Mouse (Mus musculus) gastrocnemius, postnatal 4 days (tissue): ENCODE results near the gene Ctbp2. TPM values are rescaled to one million over a fixed set of nuclear protein-coding genes. Genes with fewer than 3 reads are reported as not detected.
"Not testable (repeated sequence)": the region's sequence is repeated elsewhere in the genome, so short reads cannot be mapped to it uniquely, and the experiment has no call there.

Experiments
- DNase-seq, 2 experiments: peaks; one replicate each; pipeline ENCODE4 v3.0.0; 2021 to 2022; ENCODE audit warnings: low spot score in 2 of 2, mixed read lengths in 2 of 2
- total RNA-seq, 2 experiments: library from RNA; stranded (reverse); gene quantifications; 2 replicates each; pipeline ENCODE4 v1.2.3; 2021

Gene Ctbp2
- total RNA-seq, 2 experiments from 2014 or later, result 46.8 to 57.3 TPM

DNA sequence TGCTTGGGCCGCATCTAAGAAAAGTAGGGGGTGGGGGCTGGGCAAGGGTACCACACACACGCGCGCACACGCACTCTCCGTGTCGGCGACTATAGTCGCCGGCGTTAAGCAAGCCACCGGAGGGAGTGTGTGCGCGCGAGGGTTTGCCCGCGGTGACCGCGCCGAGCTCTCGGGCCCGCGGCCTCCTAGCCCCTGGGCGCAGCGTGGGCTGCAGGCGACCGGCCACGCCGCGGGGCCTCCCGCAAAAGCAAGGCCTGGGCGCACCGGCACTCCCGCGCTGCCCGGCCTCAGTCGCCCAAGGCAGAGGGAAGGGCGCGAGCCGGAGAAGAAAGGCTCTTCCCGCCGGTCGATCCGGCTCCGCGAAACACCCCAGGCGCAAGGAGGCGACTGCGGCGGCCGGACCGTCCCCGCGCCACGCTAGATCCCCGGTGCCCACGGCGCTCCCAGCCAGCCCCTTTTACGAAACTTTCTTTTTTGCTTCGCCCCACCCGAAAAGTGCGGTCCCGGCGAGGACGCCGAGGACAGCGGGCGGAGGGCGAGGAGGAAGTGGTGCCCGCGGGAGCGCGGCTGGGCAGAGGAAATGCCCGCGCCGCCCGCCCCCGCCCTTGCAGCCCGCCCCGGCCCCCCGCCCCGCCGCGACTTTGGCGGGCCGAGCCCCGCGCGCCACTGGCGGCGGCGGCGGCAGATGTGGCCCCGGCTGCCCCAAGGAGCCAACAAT lies 2.3 kb downstream of the Ctbp2 start:
- peak; percentile 29 to 47 for DNase-seq

DNA sequence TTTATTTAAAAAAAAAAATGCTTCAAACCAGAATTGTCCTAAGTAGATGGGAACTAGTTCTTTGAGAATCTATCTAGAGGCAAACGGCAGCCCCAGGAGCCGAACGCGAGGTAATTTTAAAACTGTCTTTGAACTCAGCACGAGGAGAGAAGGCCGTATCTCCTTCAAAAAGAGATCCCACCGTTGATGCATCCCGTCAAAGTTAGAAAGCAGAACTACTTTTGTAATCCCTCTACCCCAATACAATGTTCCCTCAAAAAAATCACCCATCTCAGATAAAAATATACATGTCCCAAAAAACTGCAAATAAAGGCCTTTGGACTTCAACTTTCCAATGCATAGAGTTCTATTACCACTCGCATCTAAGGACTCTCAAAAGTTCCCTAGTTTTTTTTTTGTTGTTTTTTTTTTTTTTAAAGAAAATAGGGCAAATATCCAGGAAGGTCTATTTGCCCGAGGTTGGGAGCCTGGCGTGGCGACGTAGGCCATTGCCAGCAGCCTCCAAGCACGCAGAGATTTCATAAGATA lies 3.0 kb downstream of the Ctbp2 start:
- DNase-seq, result no peak

DNA sequence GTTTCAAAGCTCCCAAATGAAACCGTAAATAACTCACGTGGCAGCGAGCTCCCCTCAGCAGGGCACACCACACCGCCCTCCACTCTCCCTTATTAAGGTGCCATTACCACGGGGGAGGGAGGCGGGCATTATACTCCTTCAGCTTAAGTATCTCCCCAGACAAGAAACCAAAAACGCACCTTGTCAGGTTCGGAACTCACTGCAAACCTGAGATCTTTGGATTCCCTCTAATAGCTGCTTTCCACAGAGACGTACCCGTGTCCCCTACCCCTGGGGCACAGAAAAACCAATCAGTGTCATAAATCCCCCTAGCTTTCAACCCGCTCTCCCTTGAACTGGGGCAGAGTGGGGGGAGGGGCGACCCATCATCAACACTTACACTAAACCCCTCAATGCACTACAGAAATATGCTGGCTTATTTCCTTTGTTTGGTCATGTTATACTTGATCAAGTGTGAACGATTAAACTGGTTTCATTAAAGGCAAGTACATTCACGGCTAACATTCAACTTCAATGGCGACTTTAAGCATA lies 3.9 kb downstream of the Ctbp2 start:
- DNase-seq, result no peak

DNA sequence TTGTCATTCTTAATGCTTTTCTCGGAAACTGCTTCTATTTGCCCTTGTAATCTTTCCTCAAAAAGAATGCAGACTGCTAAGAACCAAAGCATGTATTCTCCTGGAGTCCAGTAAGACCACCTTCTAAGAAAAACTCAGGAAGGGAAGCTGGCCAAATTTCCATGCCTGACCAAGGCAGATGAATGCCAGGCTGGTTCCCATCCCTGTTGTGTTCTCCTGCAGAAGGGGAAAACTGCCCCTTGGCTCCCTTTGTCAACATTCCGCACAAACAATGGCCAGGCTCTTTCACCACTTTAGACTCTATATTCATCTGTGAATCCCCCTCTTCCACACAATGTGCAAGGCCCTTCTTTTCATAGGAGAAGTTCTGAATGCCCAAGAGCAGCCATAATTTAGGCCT lies 6.3 kb downstream of the Ctbp2 start:
- DNase-seq, result no peak

DNA sequence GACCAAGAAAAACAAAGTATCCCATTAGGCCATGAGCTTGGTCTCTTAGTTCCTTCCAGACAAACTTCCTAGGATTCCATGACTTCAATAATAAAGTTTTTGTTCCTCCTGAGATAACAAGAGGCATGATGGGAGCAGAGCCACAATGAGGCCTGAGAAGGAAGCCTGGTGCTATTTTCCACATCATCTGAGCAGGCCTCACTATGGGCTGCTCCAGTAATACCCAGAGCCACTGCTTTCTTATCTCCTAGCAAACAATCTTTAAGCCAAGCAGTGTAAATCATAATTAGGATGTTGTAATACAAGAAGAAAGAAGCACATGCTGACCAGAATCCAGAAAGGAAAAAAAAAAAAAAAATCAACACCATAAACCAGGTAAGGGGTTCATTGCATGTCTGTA lies 7.6 kb downstream of the Ctbp2 start:
- no peak for DNase-seq

DNA sequence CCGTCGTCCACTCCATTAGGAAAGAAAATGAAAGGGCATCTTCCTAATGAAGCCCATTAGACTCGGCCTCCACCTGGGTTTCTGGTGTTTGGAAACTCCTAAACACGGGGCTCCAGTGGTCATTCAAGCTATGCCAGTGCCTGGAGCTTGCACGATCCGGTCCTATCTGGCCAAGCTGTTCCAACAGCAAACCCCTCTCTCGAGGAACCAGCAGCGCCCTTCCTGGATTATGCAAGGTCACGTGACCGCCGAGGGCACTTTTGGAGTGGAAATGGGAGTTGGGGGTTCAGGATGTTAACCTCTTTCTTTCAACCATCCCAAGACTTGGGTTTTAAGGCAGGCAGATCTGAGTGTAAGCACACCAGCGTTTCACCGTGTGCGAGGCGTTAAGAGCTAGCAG lies 8.3 kb downstream of the Ctbp2 start:
- no peak for DNase-seq

DNA sequence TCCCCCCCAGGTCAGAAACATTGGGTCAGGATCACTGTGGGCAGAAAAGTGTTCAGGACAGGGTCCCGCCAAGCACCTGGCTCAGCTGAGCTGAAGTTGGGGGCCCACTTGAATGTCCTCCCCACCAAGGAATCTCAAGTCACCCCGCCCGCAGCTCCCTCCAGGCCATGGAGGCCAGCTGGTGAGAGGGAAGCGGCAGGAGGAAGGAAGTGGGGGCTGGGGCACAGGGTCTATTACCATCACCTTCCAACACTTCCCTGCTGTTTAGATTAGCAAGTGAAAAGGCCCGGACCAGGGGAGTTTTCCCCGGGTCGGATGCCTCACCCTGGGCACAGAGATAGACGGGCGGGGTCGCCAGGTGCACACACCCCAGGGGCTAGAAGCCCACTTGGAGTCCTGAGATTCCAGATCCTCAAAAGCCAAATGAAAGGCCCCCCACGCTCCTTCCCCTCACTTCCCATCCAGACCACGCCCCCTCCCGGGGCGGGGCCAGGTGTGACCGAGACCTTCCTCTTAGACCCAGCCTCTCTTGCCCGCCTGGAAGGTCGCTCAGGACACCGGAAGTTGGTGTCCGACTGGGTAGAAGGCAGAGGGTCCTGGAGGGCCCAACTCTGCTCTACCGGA lies 9.2 kb downstream of the Ctbp2 start:
- no peak for DNase-seq

DNA sequence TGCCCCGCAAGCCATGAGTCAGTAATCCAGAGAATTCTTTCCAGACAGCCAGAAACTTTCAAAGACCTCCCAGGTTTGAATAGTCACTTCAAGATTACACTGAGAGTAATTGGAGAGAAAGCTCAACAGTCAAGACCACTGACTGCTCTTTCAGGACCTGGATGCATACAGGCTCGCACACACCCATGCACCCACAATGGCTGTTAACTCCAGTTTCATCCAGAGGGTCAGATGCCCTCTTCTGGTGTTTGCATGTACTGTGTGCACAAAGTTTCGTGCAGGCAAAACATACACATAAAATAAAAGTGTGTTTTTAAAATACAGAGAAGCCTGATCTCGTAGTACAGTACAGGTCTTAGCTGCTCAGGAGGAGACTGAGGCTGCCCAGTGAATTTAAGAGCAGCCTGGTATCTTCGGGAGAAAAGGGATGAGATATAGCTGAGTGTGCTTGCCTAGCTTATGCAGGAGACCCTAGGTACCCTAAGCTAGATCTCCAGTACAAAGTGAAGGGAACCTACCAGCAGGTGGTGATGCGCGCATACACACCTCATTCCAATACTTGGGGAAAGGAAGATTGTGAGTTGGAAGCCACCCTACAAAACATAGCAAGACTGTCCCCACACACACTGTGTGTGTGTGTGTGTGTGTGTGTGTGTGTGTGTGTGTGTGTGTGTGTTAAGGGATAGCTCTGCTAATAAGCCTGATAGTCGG lies 10.8 kb downstream of the Ctbp2 start:
- DNase-seq, result no peak

DNA sequence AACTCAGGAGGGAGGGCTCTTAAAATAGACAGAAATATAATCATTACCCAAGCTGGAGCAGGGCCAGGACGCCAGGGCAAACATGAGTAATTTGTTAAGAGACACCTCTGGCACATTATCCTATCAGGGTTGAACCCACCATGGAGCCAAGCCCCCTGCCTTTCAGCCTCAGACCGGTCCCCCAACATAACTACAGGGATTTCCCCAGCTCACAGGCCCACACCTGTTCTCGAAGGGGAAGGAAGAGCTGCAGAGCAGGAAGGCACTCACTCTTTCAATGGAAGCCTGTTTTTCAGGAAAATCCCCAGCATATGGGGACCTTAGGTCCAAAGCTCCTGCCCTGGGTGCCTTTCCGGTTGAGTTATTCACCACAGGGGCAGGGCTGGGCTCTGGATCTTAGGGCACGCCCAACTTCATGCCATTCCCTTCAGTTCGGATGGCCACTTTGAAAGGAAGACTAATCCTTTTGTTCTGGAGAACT lies 11.8 kb downstream of the Ctbp2 start:
- no peak for DNase-seq

DNA sequence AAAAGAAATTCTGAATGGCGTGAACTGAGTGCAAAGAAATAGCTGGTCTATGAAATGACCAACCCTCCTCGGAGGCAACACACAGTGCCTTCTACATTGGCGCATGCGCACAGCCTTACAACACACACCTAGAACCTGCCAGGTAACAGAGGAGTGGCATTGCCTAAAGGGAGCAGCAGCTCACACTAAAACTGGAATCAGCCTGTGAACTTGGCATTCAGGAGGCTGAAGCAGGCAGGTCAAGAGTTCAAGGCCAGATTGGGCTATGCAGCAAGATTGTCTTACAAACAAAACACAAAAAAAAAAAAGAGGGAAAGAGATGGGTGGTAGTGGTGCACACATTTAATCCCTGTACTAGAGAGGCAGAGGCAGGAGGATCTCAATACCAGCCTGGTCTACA lies 14.7 kb downstream of the Ctbp2 start:
- no peak for DNase-seq

DNA sequence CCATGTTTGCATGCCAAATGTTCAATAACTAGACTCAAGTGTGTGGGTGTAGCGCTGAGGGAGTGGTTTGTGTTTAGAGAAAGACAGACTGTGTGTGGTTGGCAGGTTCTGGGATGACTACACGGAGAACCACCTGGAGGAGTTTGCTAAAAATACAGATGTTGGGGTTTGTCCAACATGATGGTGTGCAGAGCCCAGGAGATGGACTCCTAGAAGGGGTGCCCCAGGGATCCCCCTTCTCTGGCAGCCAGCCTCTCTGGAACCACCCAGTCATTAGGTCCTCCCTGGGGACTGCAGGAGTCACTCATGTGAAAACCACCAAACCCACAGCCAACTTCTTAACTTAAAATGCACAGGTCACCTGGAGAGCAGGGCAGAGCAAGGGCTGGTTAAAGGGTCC lies 15.5 kb downstream of the Ctbp2 start:
- no peak for DNase-seq

DNA sequence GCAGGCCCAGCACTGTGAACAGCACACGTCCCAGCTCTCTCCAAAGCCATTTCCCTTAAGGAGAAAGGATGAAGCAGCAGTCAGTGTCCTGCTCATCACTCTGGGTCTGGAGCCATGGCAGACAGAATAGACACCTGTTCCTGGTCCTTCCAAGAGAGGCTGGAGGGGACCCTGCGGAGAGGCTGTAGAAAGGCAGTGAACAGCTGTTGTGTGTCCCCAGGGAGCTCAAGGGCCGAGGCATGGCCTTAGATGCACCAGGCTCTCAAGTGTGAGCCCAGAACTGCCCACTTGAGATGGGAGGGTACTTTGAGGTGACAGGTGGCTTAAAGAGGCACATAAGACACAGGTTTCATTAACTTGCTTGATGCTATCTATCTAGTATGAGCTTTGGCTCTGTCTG lies 21.6 kb downstream of the Ctbp2 start:
- DNase-seq, result no peak

DNA sequence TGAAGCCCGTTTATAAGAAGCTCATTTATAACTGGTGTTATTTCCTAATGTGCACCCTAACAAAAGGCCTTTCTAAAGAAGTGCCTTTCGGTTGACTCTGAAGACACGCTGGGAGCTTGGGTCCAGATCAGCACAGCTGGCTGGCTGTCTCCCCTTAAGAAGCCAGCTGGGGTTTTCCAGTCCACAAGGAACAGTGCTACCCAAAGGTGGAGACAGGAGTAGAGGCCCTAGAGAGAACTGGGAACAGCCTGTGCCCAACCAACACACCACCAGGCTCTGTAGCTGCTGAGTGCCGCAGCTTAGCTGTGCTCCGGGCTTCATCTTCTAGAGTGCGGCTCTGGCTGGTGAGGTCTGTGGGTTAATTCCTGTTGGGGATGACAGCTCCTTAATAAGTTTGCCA lies 23.1 kb downstream of the Ctbp2 start:
- no peak for DNase-seq

DNA sequence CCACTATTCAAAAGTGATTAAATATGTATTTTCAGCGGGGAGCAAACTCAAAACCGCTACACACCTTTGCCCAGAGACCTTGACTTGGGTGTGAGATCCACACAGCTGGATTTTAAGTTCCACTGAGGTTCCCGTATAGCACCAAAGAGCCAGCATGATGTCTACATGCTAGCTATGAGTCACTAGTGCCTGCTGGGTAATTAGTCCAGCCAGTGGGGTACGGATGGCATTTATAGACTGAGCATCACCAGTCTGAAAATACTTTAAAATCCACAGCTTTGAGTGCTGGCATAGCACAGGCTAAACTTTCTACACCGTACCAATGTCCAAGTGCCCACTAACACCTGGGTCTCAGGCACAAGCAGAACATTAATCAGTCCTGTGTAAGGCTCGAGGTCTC lies 24.0 kb downstream of the Ctbp2 start:
- DNase-seq, result no peak

DNA sequence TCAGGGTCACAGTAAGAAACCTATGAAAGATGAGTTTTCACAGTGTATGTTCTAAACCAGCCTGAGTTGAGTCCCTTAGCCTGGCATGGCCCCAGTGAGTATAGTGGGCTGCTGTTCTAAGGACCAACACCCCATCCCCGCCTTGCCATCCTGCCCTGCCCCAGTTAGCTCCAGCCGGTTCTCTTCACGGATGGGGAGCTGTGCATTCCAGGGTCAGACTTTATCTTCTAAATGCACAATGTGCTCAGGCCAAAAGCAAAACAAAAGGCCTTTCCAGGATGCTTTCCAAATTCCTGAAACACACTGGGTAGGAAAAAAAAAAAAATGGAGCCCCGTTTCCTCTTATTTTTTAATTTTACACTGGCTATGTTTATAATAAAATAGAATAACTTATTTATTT lies 24.9 kb downstream of the Ctbp2 start:
- DNase-seq, result no peak

DNA sequence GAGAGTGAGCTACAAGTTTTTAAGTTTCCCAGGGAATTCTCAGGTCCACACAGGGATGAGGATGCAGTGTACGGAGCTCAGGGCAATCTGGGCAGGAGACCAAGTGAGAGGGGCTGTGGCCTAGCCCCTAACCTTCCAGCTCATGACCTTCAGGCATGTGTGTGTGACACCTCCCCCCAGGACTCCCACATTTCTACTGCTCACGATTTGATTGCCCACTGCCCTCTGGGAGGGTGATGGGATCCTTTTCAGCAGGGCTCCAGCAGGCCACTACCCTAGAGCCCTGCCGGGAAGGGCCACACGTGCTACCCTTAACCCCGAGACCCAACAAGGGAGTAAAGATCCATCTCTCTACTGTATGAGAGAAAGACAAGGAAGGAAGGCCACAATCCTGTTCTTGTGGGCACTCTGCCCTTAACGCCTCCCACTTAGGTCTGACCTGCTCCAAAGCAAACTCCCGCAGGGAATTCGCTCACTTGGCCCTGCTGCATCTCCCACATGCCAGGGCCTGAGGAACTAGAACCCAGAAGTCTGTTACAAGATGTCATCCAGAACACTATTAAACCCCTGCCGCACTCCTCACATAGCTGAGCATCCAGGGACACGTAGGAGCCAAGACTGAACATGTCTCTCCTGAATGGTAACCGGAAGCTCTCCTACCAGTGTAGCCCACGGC lies 25.9 kb downstream of the Ctbp2 start:
- DNase-seq, result no peak

DNA sequence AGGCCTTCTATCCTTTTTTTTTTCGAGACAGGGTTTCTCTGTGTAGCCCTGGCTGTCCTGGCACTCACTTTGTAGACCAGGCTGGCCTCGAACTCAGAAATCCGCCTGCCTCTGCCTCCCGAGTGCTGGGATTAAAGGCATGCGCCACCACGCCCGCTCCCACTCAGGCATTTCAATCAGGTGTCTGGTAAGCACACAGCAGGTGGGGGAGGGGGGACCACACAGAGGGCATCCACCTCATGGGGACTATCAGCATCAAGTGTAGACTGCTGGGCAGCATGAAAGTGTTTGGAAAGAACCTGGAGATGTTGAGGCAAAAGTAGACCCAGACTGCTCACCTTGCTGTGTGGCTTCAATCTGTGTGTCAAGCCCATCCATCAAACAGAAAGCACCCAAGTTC lies 28.5 kb downstream of the Ctbp2 start:
- not testable (repeated sequence) for DNase-seq

DNA sequence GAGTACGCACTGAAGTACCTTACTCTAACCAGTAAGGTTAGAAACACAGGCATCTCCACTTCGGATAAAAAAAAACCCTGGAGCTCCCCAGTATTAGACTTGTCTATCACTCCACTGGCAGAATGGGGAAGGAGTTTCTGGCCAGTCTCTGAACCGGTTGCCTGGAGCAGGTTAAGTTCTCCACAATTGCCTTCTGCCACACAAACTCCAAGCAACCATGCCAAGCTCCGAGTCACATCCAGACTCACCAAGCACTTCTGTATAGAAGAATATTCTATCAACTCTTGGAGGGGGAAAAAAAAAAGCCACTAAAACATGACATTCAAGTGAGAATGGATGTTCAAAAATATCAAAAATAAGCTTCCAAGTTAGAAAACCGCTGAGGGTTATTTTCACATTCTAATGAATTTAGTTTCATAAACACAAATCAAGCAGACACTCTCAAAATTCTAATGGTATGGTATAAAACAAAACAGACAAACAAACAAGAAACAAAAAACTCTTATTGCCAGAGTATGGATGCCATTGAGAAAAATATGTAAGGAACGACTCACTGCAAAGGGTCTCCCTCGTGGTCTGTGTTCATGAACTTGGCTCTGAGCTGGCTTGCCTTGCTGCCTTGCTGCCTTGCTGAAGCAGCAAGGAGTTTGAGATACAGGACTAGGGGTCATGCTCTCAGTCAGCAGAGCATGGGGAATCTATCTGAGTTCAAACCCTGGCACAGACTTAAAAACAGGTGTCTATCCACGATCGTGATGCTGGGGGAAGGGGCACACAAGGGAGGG lies 29.3 kb downstream of the Ctbp2 start:
- no peak for DNase-seq

DNA sequence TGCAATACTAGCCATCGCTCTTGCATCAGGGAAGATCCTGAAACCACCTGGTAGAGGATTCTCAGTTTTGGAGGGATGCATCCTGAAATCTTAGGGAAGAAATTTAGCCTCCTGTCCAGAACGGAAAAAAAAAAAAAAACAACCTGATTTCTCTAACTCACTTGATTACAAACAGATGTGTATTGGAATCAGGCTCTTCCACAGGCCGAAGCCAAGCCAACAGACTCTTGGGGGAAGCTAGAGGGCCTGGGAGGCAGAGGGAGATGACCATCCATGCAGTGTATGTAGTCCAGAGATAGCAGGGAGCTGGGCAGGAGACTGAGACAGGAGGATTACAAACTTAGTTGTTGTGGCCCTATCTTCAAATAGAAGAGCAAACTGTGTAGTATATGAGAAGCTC lies 30.0 kb downstream of the Ctbp2 start:
- peak in 1 of 2 experiments; percentile 44 for DNase-seq

DNA sequence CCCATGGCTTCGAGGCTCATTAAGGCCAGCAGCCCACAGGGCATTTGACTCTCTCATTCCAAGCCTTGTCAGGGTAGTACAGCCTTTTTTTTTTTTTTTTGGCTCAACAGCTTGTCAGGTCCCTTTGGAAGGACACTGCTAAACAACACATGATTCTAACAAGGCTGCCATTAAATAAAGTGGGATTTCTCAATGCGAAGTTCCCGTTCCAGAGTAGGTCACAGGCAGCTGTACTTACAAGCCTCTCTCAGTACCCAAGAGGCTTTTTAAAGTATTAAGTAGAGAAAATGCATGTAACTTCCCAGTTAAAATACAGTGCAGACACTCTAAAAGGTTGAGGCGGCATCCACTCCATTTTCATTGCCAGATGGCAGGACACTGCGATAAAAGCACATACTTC lies 30.4 kb downstream of the Ctbp2 start:
- no peak for DNase-seq

DNA sequence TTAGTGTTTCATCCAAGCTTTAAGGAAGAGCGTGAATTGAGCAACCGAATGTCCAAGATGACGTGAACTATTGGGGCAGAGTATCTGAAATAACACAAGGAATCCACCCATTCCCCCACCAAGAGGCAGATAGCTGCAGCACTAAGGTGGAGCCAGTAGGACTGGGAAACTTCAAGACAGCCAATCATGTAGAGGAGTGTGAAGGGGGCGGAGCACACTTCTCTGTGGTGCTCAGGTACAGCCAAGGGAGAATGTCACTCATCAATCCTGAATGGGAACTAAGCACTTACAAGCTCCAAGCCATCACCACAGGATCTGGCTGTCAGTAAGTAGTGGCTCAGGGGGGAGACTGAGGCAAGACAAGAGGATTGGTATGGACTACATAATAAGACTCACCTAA lies 33.5 kb downstream of the Ctbp2 start:
- DNase-seq, result no peak
